Mouse (Mus musculus): Measurements from ENCODE around the gene Evl.

Evl gene

GRCm38 (mm10) chr12:108591586-108591985 lies 37.1 kb downstream of the Evl start:
- no peak for DNase-seq (ENCODE audit: low spot score)

- no peak for DNase-seq (ENCODE audit: low spot score)
Measured at GRCm38 (mm10) chr12:108592866-108593265, 38.3 kb downstream of the Evl start.

GRCm38 (mm10) chr12:108600864-108601263 lies 46.3 kb downstream of the Evl start:
- no peak for DNase-seq (ENCODE audit: low spot score)

- DNase-seq (ENCODE audit: low spot score): peak; percentile 24
Measured at GRCm38 (mm10) chr12:108601326-108601725, 46.8 kb downstream of the Evl start.

GRCm38 (mm10) chr12:108604546-108604945 lies 50.0 kb downstream of the Evl start:
- no peak for DNase-seq (ENCODE audit: low spot score)

GRCm38 (mm10) chr12:108605521-108606281 lies 51.2 kb downstream of the Evl start:
- DNase-seq (ENCODE audit: low spot score): peak; percentile 5

- DNase-seq (ENCODE audit: low spot score): peak; percentile 13
Measured at GRCm38 (mm10) chr12:108606321-108606720, 51.8 kb downstream of the Evl start.

GRCm38 (mm10) chr12:108609446-108609845 lies 54.9 kb downstream of the Evl start:
- DNase-seq (ENCODE audit: low spot score): no peak

- DNase-seq (ENCODE audit: low spot score): no peak
Measured at GRCm38 (mm10) chr12:108610255-108610654, 55.7 kb downstream of the Evl start.

- peak; percentile 74 for DNase-seq (ENCODE audit: low spot score)
Measured at GRCm38 (mm10) chr12:108613081-108613480, 58.6 kb downstream of the Evl start.

GRCm38 (mm10) chr12:108617511-108617910 lies 63.0 kb downstream of the Evl start:
- DNase-seq (ENCODE audit: low spot score): no peak

GRCm38 (mm10) chr12:108619853-108620416 lies 65.4 kb downstream of the Evl start:
- DNase-seq (ENCODE audit: low spot score): no peak

GRCm38 (mm10) chr12:108622406-108622805 lies 67.9 kb downstream of the Evl start:
- DNase-seq (ENCODE audit: low spot score): no peak

- DNase-seq (ENCODE audit: low spot score): no peak
Measured at GRCm38 (mm10) chr12:108629556-108629955, 75.0 kb downstream of the Evl start.

GRCm38 (mm10) chr12:108630741-108631688 lies 76.5 kb downstream of the Evl start:
- DNase-seq (ENCODE audit: low spot score): no peak

GRCm38 (mm10) chr12:108632501-108632900 lies 78.0 kb downstream of the Evl start:
- no peak for DNase-seq (ENCODE audit: low spot score)

GRCm38 (mm10) chr12:108634031-108634430 lies 79.5 kb downstream of the Evl start:
- no peak for DNase-seq (ENCODE audit: low spot score)

GRCm38 (mm10) chr12:108635501-108635900 lies 81.0 kb downstream of the Evl start:
- DNase-seq (ENCODE audit: low spot score): no peak

- no peak for DNase-seq (ENCODE audit: low spot score)
Measured at GRCm38 (mm10) chr12:108637440-108637839, 82.9 kb downstream of the Evl start.

GRCm38 (mm10) chr12:108639126-108639525 lies 84.6 kb downstream of the Evl start:
- no peak for DNase-seq (ENCODE audit: low spot score)

- DNase-seq (ENCODE audit: low spot score): no peak
Measured at GRCm38 (mm10) chr12:108642019-108642418, 87.5 kb downstream of the Evl start.

- DNase-seq (ENCODE audit: low spot score): no peak
Measured at GRCm38 (mm10) chr12:108646234-108646633, 91.7 kb downstream of the Evl start.

GRCm38 (mm10) chr12:108647784-108648183 lies 93.3 kb downstream of the Evl start:
- no peak for DNase-seq (ENCODE audit: low spot score)

Measured in layer of hippocampus, adult 11-12 months (tissue).